Mouse (Mus musculus) hindbrain, embryonic 11.5 days (tissue): Measurements from ENCODE around the gene Usp35. TPM values are rescaled to one million over a fixed set of nuclear protein-coding genes. Genes with fewer than 3 reads are reported as not detected.

ENCODE experiments used
- ATAC-seq: fragments of 200-750 bp; cut with Nextera tagmentation; 2 replicates; pipeline ENCODE4 v1.8.0; 2017; ENCODE audit warnings: mild to moderate bottlenecking, moderate TSS enrichment, moderate library complexity; ENCODE audit not compliant: low FRiP score
- DNase-seq: peaks from one replicate; pipeline ENCODE4 v3.0.0-alpha.2; 2015; ENCODE audit warnings: low spot score
- H3K27ac ChIP-seq: fragments of 300-500 bp; sonication (generic); 2 replicates; pipeline ENCODE4 v1.5.1; 2014; ENCODE audit warnings: mild to moderate bottlenecking, low read depth, low read length
- H3K27me3 ChIP-seq: fragments of 300-500 bp; sonication (generic); 2 replicates; pipeline ENCODE4 v1.6.1; 2014; ENCODE audit warnings: mild to moderate bottlenecking, low read length, moderate library complexity, mixed read lengths; ENCODE audit not compliant: control insufficient read depth, insufficient read depth
- H3K36me3 ChIP-seq: fragments of 300-500 bp; sonication (generic); 2 replicates; pipeline ENCODE4 v1.6.1; 2014; ENCODE audit warnings: mild to moderate bottlenecking, low read length, moderate library complexity, mixed read lengths; ENCODE audit not compliant: control insufficient read depth, insufficient read depth
- H3K4me1 ChIP-seq: fragments of 300-500 bp; sonication (generic); replicated peaks from 2 replicates; pipeline ENCODE4 v1.6.1; 2014; ENCODE audit warnings: low read length, mixed read lengths; ENCODE audit not compliant: control insufficient read depth, insufficient read depth
- H3K4me2 ChIP-seq: fragments of 300-500 bp; sonication (generic); replicated peaks from 2 replicates; pipeline ENCODE4 v1.6.1; 2014; ENCODE audit warnings: mild to moderate bottlenecking, low read depth, low read length
- H3K4me3 ChIP-seq: fragments of 300-500 bp; sonication (generic); 2 replicates; pipeline ENCODE4 v1.5.1; 2014; ENCODE audit warnings: low read depth, low read length
- H3K9ac ChIP-seq: fragments of 300-500 bp; sonication (generic); 2 replicates; pipeline ENCODE4 v1.6.1; 2014; ENCODE audit warnings: low read depth, low read length
- H3K9me3 ChIP-seq: fragments of 300-500 bp; sonication (generic); 2 replicates; pipeline ENCODE4 v1.6.1; 2016; ENCODE audit warnings: low read length; ENCODE audit not compliant: control insufficient read depth
- WGBS: fragments of 180-500 bp; shearing (Covaris S2); extraction: QIAGEN DNeasy Blood & Tissue Kit; methylation state at CpG from one replicate; pipeline ENCODE4 v1.1.7; 2014; 5-methylcytosine and 5-hydroxymethylcytosine counted together
- polyA plus RNA-seq: library from polyadenylated mRNA; unstranded; fragments of >200 nt; fragmentation: Nextera tagmentation; extraction: Ambion mirVana; gene quantifications from 2 replicates; pipeline ENCODE4 v1.2.1, GENCODE M21; 2014

Gene Usp35
- 2.7 and 2.9 TPM in 2 replicates for polyA plus RNA-seq

- peak within 1 kb of the TSS; percentile 75 for H3K9ac ChIP-seq
- DNase-seq (peak; percentile 96), ATAC-seq (peak; percentile 99)
- under 1% methylated on average over 66 of the region's 68 CpGs for WGBS
- no peak within 1 kb of the TSS for H3K27ac ChIP-seq
- peak within 1 kb of the TSS; percentile 71 for H3K4me2 ChIP-seq
- H3K36me3 ChIP-seq = no peaks in the 10 kb centered on the region
- H3K9me3 ChIP-seq = no peaks in the 10 kb centered on the region
- H3K27me3 ChIP-seq = no peaks in the 10 kb centered on the region; the same call in 1 of the 2 replicates
- peak within 1 kb of the TSS; percentile 81 for H3K4me3 ChIP-seq
- no peaks in the 10 kb centered on the region for H3K4me1 ChIP-seq
Measured at GRCm38 (mm10) chr7:97331726-97332666, at the start of gene Usp35, which contains the start of gene Kctd21. TSS of gene Usp35 (minus strand) at chr7:97332020. TSS of gene Kctd21 (plus strand) at chr7:97332327.

- ATAC-seq (no peak), DNase-seq (no peak)
- Histone ChIP-seq H3K27ac (no peak overlapping the region), H3K9me3 (no peaks in the 10 kb centered on the region), H3K4me2 (no peak overlapping the region), H3K4me3 (no peak overlapping the region), H3K4me1 (no peaks in the 10 kb centered on the region), H3K27me3 (no peaks in the 10 kb centered on the region), H3K36me3 (peaks cover 23% of the 10 kb centered on the region), H3K9ac (no peak overlapping the region)
- WGBS = 91% methylated on average over 5 of the region's 5 CpGs
Measured at GRCm38 (mm10) chr7:97380500-97381123, 48.8 kb upstream of the Usp35 start.

- Histone ChIP-seq H3K27me3 (no peaks in the 10 kb centered on the region), H3K4me1 (no peaks in the 10 kb centered on the region), H3K9ac (no peak overlapping the region), H3K9me3 (no peaks in the 10 kb centered on the region), H3K27ac (no peak overlapping the region), H3K36me3 (peaks cover 20% of the 10 kb centered on the region), H3K4me2 (no peak overlapping the region), H3K4me3 (no peak overlapping the region)
- WGBS = 95% methylated on average over 5 of the region's 5 CpGs
- DNase-seq (no peak), ATAC-seq (no peak)
Measured at GRCm38 (mm10) chr7:97379304-97379703, 47.5 kb upstream of the Usp35 start.

GRCm38 (mm10) chr7:97375906-97376305 is 44.1 kb upstream of the Usp35 start:
- peaks cover 13% of the 10 kb centered on the region for H3K36me3 ChIP-seq

GRCm38 (mm10) chr7:97375101-97375500 is 43.3 kb upstream of the Usp35 start:
- H3K9ac ChIP-seq = no peak overlapping the region
- peaks cover 13% of the 10 kb centered on the region; the same call in 1 of the 2 replicates for H3K36me3 ChIP-seq
- H3K4me3 ChIP-seq = no peak overlapping the region
- no peak for DNase-seq
- H3K27me3 ChIP-seq = no peaks in the 10 kb centered on the region
- H3K9me3 ChIP-seq = no peaks in the 10 kb centered on the region
- no peak overlapping the region for H3K27ac ChIP-seq
- H3K4me2 ChIP-seq = no peak overlapping the region
- H3K4me1 ChIP-seq = peaks cover 2% of the 10 kb centered on the region; the same call in 1 of the 2 replicates
- 93% methylated on average over 9 of the region's 9 CpGs for WGBS
- no peak for ATAC-seq

More at GRCm38 (mm10) chr7:97375906-97376305, 44.1 kb upstream of the Usp35 start:
- no peak for ATAC-seq
- DNase-seq = no peak
- H3K27me3 ChIP-seq = no peaks in the 10 kb centered on the region
- WGBS = 87% methylated on average over 2 of the region's 2 CpGs
- no peaks in the 10 kb centered on the region for H3K9me3 ChIP-seq
- H3K4me2 ChIP-seq = no peak overlapping the region
- no peak overlapping the region for H3K9ac ChIP-seq
- peaks cover under 1% of the 10 kb centered on the region; the same call in 1 of the 2 replicates for H3K4me1 ChIP-seq
- no peak overlapping the region for H3K27ac ChIP-seq
- no peak overlapping the region for H3K4me3 ChIP-seq

GRCm38 (mm10) chr7:97365887-97366286 is 34.1 kb upstream of the Usp35 start:
- Histone ChIP-seq H3K9ac (no peak overlapping the region), H3K9me3 (no peaks in the 10 kb centered on the region), H3K27me3 (no peaks in the 10 kb centered on the region), H3K4me1 (peaks cover 1% of the 10 kb centered on the region; the same call in 1 of the 2 replicates), H3K4me3 (no peak overlapping the region), H3K4me2 (no peak overlapping the region), H3K27ac (no peak overlapping the region), H3K36me3 (no peaks in the 10 kb centered on the region)
- 83% methylated on average over 1 of the region's 1 CpGs for WGBS
- no peak for ATAC-seq
- no peak for DNase-seq

GRCm38 (mm10) chr7:97361467-97361866 is 29.6 kb upstream of the Usp35 start:
- Histone ChIP-seq H3K4me3 (no peak overlapping the region), H3K36me3 (no peaks in the 10 kb centered on the region), H3K9me3 (no peaks in the 10 kb centered on the region), H3K4me2 (no peak overlapping the region), H3K9ac (no peak overlapping the region), H3K27me3 (no peaks in the 10 kb centered on the region), H3K27ac (no peak overlapping the region), H3K4me1 (no peaks in the 10 kb centered on the region)
- DNase-seq (peak; percentile 59), ATAC-seq (no peak)
- WGBS = 21% methylated on average over 4 of the region's 4 CpGs

- WGBS = 48% methylated on average over 3 of the region's 3 CpGs
- no peaks in the 10 kb centered on the region for H3K9me3 ChIP-seq
- ATAC-seq (no peak), DNase-seq (no peak)
- H3K36me3 ChIP-seq = no peaks in the 10 kb centered on the region
- no peak overlapping the region for H3K27ac ChIP-seq
- H3K4me3 ChIP-seq = no peak overlapping the region
- no peaks in the 10 kb centered on the region for H3K27me3 ChIP-seq
- H3K4me2 ChIP-seq = no peak overlapping the region
- H3K9ac ChIP-seq = no peak overlapping the region
- H3K4me1 ChIP-seq = no peaks in the 10 kb centered on the region
Measured at GRCm38 (mm10) chr7:97360955-97361354, 29.1 kb upstream of the Usp35 start.
